Mouse (Mus musculus) liver, postnatal 0 days (tissue): Measurements from ENCODE around the gene Susd1. TPM values are rescaled to one million over a fixed set of nuclear protein-coding genes. Genes with fewer than 3 reads are reported as not detected.

Experiments
- ATAC-seq: fragments of 200-750 bp; cut with Nextera tagmentation; 2 replicates; pipeline ENCODE4 v1.8.0; 2017; ENCODE audit warnings: mild to moderate bottlenecking, moderate library complexity
- DNase-seq: peaks from one replicate; pipeline ENCODE4 v3.0.0-alpha.2; 2016
- H3K27ac ChIP-seq: fragments of 300-500 bp; sonication (generic); 2 replicates; pipeline ENCODE4 v1.5.1; 2014; ENCODE audit warnings: antibody characterized with exemption, moderate library complexity, mild to moderate bottlenecking, low read depth
- H3K27me3 ChIP-seq: fragments of 300-500 bp; sonication (generic); 2 replicates; pipeline ENCODE4 v1.6.1; 2014; ENCODE audit warnings: low read length, control low read depth, mixed read lengths; ENCODE audit not compliant: insufficient read depth
- H3K36me3 ChIP-seq: fragments of 300-500 bp; sonication (generic); replicated peaks from 2 replicates; pipeline ENCODE4 v1.6.1; 2014; ENCODE audit warnings: mild to moderate bottlenecking, control low read depth, low read length, moderate library complexity, mixed read lengths; ENCODE audit not compliant: insufficient read depth
- H3K4me1 ChIP-seq: fragments of 300-500 bp; sonication (generic); 2 replicates; pipeline ENCODE4 v1.6.1; 2014; ENCODE audit warnings: antibody characterized with exemption, mild to moderate bottlenecking, control low read depth; ENCODE audit not compliant: insufficient read depth
- H3K4me2 ChIP-seq: fragments of 300-500 bp; sonication (generic); 2 replicates; pipeline ENCODE4 v1.6.1; 2014; ENCODE audit warnings: low read depth, mild to moderate bottlenecking, low read length, moderate library complexity, mixed read lengths
- H3K4me3 ChIP-seq: fragments of 300-500 bp; sonication (generic); 2 replicates; pipeline ENCODE4 v1.5.1; 2014; ENCODE audit warnings: low read depth, low read length
- H3K9ac ChIP-seq: fragments of 300-500 bp; sonication (generic); replicated peaks from 2 replicates; pipeline ENCODE4 v1.6.1; 2014; ENCODE audit warnings: mild to moderate bottlenecking, moderate library complexity
- H3K9me3 ChIP-seq: fragments of 300-500 bp; sonication (generic); 2 replicates; pipeline ENCODE4 v1.6.1; 2016; ENCODE audit warnings: mild to moderate bottlenecking, control low read depth, low read length, mixed read lengths
- CTCF ChIP-seq: sonication (generic); IDR thresholded peaks from 2 replicates; pipeline ENCODE4 v1.5.1; 2016; ENCODE audit warnings: antibody characterized with exemption, low read depth
- EP300 ChIP-seq: IDR thresholded peaks from 2 replicates; pipeline ENCODE4 v1.6.1; 2016; ENCODE audit warnings: antibody characterized with exemption, low read depth, mild to moderate bottlenecking
- WGBS: fragments of 180-500 bp; shearing (Covaris S2); extraction: QIAGEN DNeasy Blood & Tissue Kit; methylation state at CpG from one replicate; pipeline ENCODE4 v1.1.7; 2014; ENCODE audit not compliant: insufficient replicate concordance; 5-methylcytosine and 5-hydroxymethylcytosine counted together
- polyA plus RNA-seq: library from polyadenylated mRNA; unstranded; fragments of >200 nt; fragmentation: Nextera tagmentation; extraction: Ambion mirVana; gene quantifications from 2 replicates; pipeline ENCODE4 v1.2.1, GENCODE M21; 2015

Susd1 gene
- polyA plus RNA-seq, 1 experiment from 2014 or later: 7.2 TPM

- ATAC-seq (peak; percentile 38; the same call in 1 of the 2 replicates), DNase-seq (no peak)
- TF ChIP-seq EP300 (no peak), CTCF (no peak)
- 76% methylated on average over 13 of the region's 13 CpGs for WGBS
- H3K36me3 ChIP-seq: peaks cover 9% of the 10 kb centered on the region
- no peak overlapping the region for H3K4me3 ChIP-seq
- H3K4me2 ChIP-seq: peak overlapping the region; percentile 52
- H3K27me3 ChIP-seq: no peaks in the 10 kb centered on the region
- H3K9ac ChIP-seq: peak overlapping the region; percentile 34
- H3K9me3 ChIP-seq: no peaks in the 10 kb centered on the region
- peaks cover 2% of the 10 kb centered on the region; the same call in 1 of the 2 replicates for H3K4me1 ChIP-seq
- peak overlapping the region; percentile 74 for H3K27ac ChIP-seq
Measured at GRCm38 (mm10) chr4:59388447-59389030, 49.9 kb downstream of the Susd1 start.

- 67% methylated on average over 13 of the region's 13 CpGs for WGBS
- H3K9me3 ChIP-seq: no peaks in the 10 kb centered on the region
- peak overlapping the region; percentile 34 for H3K9ac ChIP-seq
- no peaks in the 10 kb centered on the region for H3K27me3 ChIP-seq
- peaks cover 2% of the 10 kb centered on the region; the same call in 1 of the 2 replicates for H3K4me1 ChIP-seq
- DNase-seq (no peak), ATAC-seq (peak; percentile 83)
- H3K36me3 ChIP-seq: peaks cover 9% of the 10 kb centered on the region
- H3K27ac ChIP-seq: peak overlapping the region; percentile 74
- TF ChIP-seq EP300 (no peak), CTCF (no peak)
- peak overlapping the region; percentile 52 for H3K4me2 ChIP-seq
- H3K4me3 ChIP-seq: no peak overlapping the region
Measured at GRCm38 (mm10) chr4:59387387-59388210, 50.8 kb downstream of the Susd1 start.

GRCm38 (mm10) chr4:59385254-59385895, 53.1 kb downstream of the Susd1 start:
- Histone ChIP-seq H3K4me2 (no peak overlapping the region), H3K9ac (no peak overlapping the region), H3K27me3 (no peaks in the 10 kb centered on the region), H3K36me3 (peaks cover 4% of the 10 kb centered on the region), H3K4me3 (no peak overlapping the region), H3K9me3 (no peaks in the 10 kb centered on the region), H3K27ac (no peak overlapping the region), H3K4me1 (peaks cover 2% of the 10 kb centered on the region; the same call in 1 of the 2 replicates)
- DNase-seq: no peak
- WGBS: 72% methylated on average over 10 of the region's 10 CpGs
- no peak for TF ChIP-seq EP300
- no peak for TF ChIP-seq CTCF
- no peak for ATAC-seq

GRCm38 (mm10) chr4:59383791-59384190, 54.6 kb downstream of the Susd1 start:
- 72% methylated on average over 3 of the region's 3 CpGs for WGBS
- no peak for TF ChIP-seq EP300

GRCm38 (mm10) chr4:59382131-59382530, 56.3 kb downstream of the Susd1 start:
- WGBS: 70% methylated on average over 12 of the region's 12 CpGs
- peaks cover 7% of the 10 kb centered on the region; the same call in 1 of the 2 replicates for H3K36me3 ChIP-seq
- no peak overlapping the region for H3K4me2 ChIP-seq
- no peaks in the 10 kb centered on the region; the same call in 1 of the 2 replicates for H3K4me1 ChIP-seq
- no peaks in the 10 kb centered on the region for H3K27me3 ChIP-seq
- DNase-seq (no peak), ATAC-seq (no peak)
- no peaks in the 10 kb centered on the region for H3K9me3 ChIP-seq
- TF ChIP-seq CTCF (no peak; the same call in 1 of the 2 replicates), EP300 (no peak)
- no peak overlapping the region for H3K27ac ChIP-seq
- H3K4me3 ChIP-seq: no peak overlapping the region
- no peak overlapping the region for H3K9ac ChIP-seq

More at GRCm38 (mm10) chr4:59383791-59384190, 54.6 kb downstream of the Susd1 start:
- ATAC-seq (no peak), DNase-seq (no peak)
- Histone ChIP-seq H3K36me3 (peaks cover 9% of the 10 kb centered on the region; the same call in 1 of the 2 replicates), H3K27ac (no peak overlapping the region), H3K9ac (no peak overlapping the region), H3K4me3 (no peak overlapping the region), H3K4me1 (peaks cover 2% of the 10 kb centered on the region; the same call in 1 of the 2 replicates), H3K27me3 (no peaks in the 10 kb centered on the region), H3K9me3 (no peaks in the 10 kb centered on the region), H3K4me2 (no peak overlapping the region)

GRCm38 (mm10) chr4:59381007-59381743, 57.3 kb downstream of the Susd1 start:
- peak; percentile 55; the same call in 1 of the 2 replicates for ATAC-seq
- WGBS: 82% methylated on average over 13 of the region's 13 CpGs
- no peak for DNase-seq

More at GRCm38 (mm10) chr4:59381007-59381743, 57.3 kb downstream of the Susd1 start:
- H3K27ac ChIP-seq: no peak overlapping the region
- H3K27me3 ChIP-seq: no peaks in the 10 kb centered on the region
- no peaks in the 10 kb centered on the region; the same call in 1 of the 2 replicates for H3K4me1 ChIP-seq
- H3K9me3 ChIP-seq: no peaks in the 10 kb centered on the region
- H3K4me2 ChIP-seq: no peak overlapping the region
- H3K4me3 ChIP-seq: no peak overlapping the region
- H3K9ac ChIP-seq: no peak overlapping the region
- peaks cover 10% of the 10 kb centered on the region for H3K36me3 ChIP-seq
- TF ChIP-seq CTCF: peak; percentile 69
- TF ChIP-seq EP300: no peak
